Mouse (Mus musculus) T-helper 2 cell (primary cell): ENCODE data around the gene Mast3.

Experiments
- in situ Hi-C: fragments of 300-600 bp; cut with MboI, MseI; formaldehyde crosslinking; loops from one replicate; pipeline ENCODE4 v1.15.1; 2025; ENCODE audit warnings: high pct_unique_total_duplicates

Gene Mast3

DNA sequence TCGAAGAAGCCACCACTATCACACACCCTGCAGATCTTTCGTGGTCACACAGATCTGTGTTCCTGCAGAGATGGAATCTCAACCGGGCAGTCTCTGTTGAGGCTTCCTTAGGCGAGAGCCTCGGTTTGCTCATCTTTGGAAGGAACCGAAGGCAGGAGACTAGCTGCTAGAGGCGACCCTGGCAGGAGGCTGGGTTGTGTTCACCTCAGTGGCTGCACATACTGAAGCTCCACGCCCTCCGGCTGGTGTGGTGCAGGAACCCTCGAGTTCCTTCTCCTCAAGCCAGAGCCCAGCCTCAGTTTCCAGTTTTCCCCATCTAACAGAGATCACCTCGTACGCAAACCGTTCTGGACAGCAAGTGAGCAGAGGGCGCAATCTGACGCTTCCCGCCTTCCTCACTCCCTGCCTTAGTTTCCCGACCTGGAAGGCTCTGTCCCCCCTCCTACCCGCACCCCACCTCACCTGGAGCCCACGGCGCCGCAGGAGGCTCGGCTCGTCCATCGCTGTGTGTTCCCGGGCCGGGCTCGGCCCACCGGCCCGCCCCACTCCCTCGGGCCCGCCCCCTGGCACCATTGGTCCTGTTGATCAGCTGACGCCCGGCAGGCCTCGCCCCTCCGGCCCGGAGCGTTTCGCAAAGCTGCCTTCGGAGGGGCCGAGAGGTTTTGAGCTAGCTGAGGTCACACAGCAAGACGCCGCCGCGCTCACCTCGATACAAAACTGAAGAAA, at the start of gene Mast3:
Gene Mast3, minus strand, starts transcription at position 574 of the 726 bp plus-strand sequence.
- in situ Hi-C loops, result no loop called here

- in situ Hi-C loops, result no loop called here
These were observed 49.0 kb upstream of the Mast3 start for GRCm38 (mm10) chr8:70853863-70854262.

DNA sequence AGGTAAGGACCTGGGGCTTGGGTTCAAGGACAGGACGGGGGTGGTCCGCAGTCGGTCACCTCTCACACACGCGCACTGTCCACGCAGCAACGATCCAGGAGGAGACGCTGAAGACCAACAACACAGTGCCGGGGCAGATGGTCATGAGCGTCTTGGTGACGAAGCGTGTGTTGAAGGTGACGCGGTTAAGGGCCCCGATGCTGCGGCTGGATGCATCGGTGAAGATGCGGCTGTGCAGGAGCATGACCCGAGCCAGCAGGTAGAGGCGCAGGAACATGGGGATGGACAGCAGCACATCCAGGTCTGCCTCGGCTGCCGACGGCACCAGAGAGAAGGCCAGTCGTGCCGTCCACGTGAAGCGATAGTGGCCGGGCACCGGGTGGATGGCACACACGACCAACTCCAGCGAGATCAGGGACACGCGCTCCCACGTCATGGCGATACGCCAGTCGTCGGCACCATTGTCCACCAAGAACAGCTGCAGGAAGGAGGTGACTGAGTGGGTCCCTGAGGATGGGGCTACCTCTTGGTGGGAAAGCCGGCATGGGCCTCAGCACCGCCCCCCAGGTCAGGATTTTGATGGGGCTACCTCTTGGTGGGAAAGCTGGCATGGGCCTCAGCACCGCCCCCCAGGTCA, 47.9 kb upstream of the Mast3 start:
- in situ Hi-C loops, result no loop called here

DNA sequence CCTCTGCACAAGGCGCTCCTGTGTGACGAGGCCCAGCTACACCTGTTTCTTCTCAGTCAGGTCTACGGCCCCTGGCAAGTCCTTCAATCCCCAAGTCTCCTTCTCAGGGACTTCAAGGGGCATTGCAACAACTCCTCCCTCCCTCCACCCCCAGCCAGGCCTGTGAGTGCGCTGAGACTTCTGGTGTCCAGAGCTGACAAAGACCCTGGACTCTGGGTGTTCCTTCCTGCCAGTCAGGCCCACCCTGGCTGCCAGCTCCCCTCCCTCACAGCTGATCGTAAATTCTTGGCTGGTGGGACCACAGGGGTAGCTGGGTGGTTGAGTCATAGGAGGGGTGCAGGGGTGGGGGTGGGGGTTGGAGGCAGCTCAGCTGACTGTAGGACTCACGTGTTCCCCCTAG, 47.0 kb upstream of the Mast3 start:
- in situ Hi-C loops, result no loop called here

- in situ Hi-C loops, result no loop called here
These were observed 46.1 kb upstream of the Mast3 start for GRCm38 (mm10) chr8:70850947-70851346.

DNA sequence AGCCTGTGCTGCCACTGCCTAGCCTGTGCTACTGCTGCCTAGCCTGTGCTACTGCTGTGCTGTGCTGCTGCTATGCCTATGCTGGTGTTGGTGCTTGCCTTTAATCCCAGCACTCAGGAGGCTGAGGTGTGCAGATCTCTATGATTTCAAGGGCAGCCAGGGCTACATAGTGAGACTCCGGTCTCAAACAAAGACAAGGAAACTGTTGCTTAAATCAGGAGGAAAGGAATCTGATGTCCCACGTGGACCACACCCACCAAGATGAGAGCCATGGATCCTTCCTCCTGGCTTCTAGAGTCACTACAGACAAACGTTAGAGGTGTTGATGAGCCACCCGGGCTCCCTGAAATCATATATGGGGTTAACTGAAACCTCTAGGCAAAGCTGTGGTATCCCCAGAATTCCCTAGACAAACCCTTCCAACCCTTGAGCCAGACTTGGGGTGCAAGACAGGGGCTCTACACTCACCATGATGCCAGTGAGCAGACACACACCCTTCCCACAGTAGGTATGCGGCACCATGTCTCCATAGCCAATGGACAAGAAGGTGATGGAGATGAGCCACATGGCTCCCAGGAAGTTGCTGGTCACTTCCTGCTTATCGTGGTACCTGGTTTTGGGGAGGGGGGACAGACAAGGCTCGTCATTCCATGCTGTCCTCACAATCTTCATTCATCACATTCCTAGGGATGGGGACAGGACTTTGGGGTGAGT, 45.4 kb upstream of the Mast3 start:
- in situ Hi-C loops, result no loop called here

DNA sequence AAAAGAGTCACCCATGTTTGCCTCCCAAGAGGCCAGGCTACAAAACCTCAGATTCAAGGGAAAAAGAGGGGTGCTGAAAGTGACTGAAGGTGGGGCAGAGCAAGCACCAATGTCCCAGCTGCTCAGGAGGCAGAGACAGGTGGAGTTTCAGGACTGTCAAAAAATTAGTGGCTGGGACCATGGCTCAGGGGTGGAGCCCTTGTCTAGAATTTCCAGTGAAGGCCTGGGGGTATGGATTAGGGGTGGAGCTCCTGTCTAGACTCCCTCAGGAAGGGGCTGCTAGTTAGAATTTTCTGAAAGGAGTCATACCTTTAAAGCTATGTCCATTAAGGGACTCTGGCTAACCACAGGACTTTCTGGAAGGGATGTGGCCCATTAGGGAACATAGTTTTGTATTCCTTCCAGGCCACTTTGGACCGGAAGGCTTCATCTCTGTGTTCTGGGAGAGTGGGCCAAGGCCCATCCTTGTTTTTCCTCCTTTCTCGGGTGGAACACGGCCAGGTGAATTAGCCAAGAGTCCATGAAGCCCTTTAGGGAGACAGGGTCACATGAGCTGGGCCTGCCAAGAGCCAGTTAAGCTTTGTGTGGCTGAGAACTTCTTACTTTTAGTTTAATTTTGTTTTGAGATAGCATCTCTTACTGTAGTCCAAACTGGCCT, 44.6 kb upstream of the Mast3 start:
- in situ Hi-C loops, result no loop called here

- in situ Hi-C loops, result no loop called here
These were observed 41.7 kb upstream of the Mast3 start for GRCm38 (mm10) chr8:70846371-70847154.

- in situ Hi-C loops, result no loop called here
These were observed 40.3 kb upstream of the Mast3 start for GRCm38 (mm10) chr8:70845108-70845507.

DNA sequence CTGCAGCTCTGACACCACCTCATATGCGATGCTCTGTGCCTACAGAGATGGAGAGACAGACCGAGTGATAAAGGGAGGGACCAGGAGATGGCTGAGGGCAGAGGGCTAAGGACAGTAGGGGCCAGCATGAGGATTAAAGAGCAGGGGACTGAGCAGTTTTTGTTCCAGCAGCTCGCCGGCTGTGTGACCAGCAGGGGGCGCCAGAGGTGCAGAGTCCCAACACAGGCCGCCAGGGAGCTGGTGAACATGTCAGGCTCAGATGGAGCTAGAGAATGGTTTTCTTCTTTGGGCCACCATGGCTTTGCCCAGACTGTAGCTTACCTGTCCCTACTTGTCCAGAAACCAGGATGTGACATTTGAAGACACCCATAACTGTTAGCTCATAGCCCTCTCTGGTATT, 39.7 kb upstream of the Mast3 start:
- in situ Hi-C loops, result no loop called here

- in situ Hi-C loops, result no loop called here
These were observed 39.1 kb upstream of the Mast3 start for GRCm38 (mm10) chr8:70843941-70844340.

- in situ Hi-C loops, result no loop called here
These were observed 38.4 kb upstream of the Mast3 start for GRCm38 (mm10) chr8:70843214-70843773.

DNA sequence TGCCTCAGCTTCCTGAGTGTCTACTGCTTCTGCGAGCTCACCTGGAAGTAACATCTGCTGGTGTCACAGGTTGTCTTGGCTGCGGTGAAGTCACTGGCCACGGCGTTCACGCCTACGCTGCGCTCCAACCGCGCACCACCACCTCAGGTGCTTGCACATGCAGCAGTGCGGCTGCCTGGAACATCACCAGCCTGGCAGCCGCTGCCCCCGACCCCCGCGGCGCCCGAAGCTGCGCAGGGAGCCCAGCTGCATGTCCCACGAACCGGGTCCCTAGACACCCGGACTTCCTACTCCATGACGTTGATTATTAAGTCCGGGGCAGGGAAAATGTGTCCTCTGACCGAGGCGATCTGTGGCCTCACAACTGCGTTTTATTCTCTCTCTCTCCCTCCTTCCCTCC, 37.6 kb upstream of the Mast3 start:
- in situ Hi-C loops, result no loop called here

DNA sequence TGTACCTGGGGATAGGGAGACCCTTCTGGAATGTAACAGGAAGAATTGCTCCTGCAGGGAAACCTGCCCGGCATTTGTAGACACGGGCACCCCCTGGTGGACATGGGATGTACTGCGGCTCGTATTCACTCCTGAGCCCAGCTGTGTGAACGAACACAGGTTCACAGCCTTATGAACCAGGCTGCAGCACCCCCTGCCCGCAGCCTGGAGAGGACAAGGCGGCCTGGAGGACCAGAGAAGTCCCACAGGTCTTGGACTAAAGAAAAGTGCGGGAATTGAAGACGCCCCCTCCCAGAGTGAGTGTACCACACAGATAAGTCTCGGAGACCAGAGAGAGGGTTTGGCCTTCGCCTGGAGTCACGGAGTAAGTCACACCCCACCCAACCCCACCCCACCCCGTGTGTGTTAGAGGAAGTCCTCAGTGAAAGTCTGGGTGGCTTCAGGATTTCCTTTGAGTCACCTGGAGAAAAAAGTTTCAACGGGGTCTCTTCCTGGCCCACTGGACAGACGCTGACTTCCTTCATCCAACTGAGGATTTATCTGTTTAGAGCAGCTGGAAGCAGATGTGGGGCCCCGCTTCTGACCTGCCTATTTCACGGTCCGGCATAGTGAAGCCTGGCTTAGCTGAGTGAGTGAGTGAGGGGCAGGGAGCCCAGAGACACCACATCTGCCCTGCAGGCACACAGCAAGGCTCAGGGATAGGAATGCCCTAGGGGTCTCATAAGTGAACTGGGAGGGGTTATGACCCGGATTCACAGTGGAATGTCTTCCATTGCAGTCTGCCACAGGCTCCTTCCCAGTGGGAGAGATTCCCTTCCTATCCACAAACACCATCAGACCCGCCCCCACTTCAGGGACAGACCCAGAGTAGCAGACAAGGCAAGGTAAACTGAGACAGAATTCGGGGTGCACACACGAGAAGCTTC, 36.6 kb upstream of the Mast3 start:
- in situ Hi-C loops, result no loop called here

GRCm38 (mm10) chr8:70840590-70840989, 35.7 kb upstream of the Mast3 start:
- in situ Hi-C loops, result no loop called here

DNA sequence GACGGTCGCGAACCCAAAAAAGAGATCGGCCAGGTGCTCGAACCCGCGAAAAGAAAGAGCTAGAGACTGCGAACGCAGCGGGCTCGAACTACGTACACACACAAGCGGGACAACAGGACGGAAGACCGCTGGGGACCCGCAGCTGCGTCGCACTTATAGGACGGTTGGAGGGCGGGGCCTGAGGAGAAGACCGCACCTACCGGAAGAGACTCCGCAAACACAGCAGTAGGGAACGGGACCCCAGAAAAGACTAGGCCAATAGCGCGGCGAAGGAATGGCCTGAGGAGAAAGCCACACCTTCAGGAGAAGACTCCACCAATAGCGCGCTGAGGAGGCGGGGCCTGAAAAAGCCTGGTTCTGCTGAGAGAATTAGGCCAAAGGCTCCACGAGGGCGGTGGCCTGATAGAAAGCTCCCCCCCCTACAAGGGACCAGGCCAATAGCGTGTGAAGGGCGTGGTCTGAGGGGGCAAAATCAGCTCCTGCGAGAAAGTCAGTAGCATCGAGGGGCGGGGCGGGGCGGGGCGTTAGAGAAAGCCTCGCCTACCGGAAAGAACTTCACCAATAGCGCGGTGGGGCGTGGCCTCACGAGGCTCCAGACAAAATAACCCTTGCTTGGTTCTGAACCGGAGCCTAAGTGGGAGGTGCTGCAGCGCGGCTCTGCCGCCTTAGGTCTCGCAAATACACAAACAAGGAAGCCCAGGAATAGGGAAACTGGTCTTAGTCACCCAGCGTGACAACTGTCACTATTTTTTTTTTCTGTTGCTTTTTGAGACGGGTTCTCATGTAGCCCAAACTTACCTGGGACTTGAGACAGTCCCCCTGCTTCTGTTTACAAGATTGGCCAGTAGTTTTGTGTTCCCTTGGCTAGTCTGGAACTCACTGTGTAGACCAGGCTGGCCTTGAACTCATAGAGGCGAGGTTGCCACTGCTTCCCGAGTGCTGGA, 34.8 kb upstream of the Mast3 start, which contains the start of gene Arrdc2:
Gene Arrdc2, minus strand, starts transcription at position 313 of the 944 bp plus-strand sequence.
- in situ Hi-C loops, result loop anchor here (10.0 kb wide), 1 partner anchor 65 kb away; the partner anchor contains the start of gene Pik3r2

GRCm38 (mm10) chr8:70838654-70839407, 34.0 kb upstream of the Mast3 start:
- in situ Hi-C loops, result loop anchor here (10.0 kb wide), 1 partner anchor 64 kb away; the partner anchor contains the start of gene Pik3r2

GRCm38 (mm10) chr8:70836666-70837065, 31.8 kb upstream of the Mast3 start:
- in situ Hi-C loops, result loop anchor here (10.0 kb wide), 1 partner anchor 62 kb away; the partner anchor contains the start of gene Pik3r2
